Mouse (Mus musculus) mouse trophoblast stem cell (cell line): ENCODE measurements at regions not wholly inside any gene's neighbourhood (a gene's known extent, or its start where the extent isn't known, plus 50 kb on each side); places are given as distances from the start of the nearest gene placed in this dataset.

ENCODE experiments used
- in situ Hi-C, 2 experiments: fragments of 300-500 bp; cut with MseI, MboI; formaldehyde crosslinking; loops; 2 replicates in 1 of 2; 3 replicates in 1 of 2; pipeline ENCODE4 v1.15.1; 2025

- in situ Hi-C loops, result no loop called here
These were observed 136.1 kb upstream of the Zfp703 start for GRCm38 (mm10) chr8:26840745-26841680.

GRCm38 (mm10) chr8:26843714-26844113 is 133.4 kb upstream of the Zfp703 start:
- in situ Hi-C loops, result no loop called here

GRCm38 (mm10) chr8:26844132-26844808 is 132.9 kb upstream of the Zfp703 start:
- in situ Hi-C loops, result no loop called here

GRCm38 (mm10) chr8:26844809-26845143 is 132.3 kb upstream of the Zfp703 start:
- in situ Hi-C loops, result no loop called here

- in situ Hi-C loops, result no loop called here
These were observed 131.5 kb upstream of the Zfp703 start for GRCm38 (mm10) chr8:26845481-26846194.

GRCm38 (mm10) chr8:26847009-26847408 is 130.1 kb upstream of the Zfp703 start:
- in situ Hi-C loops, result no loop called here

GRCm38 (mm10) chr8:26848098-26848772 is 128.9 kb upstream of the Zfp703 start:
- in situ Hi-C loops, result no loop called here

- in situ Hi-C loops, result no loop called here
These were observed 128.0 kb upstream of the Zfp703 start for GRCm38 (mm10) chr8:26848955-26849684.

- in situ Hi-C loops, result no loop called here
These were observed 125.0 kb upstream of the Zfp703 start for GRCm38 (mm10) chr8:26851871-26852800.

- in situ Hi-C loops, result no loop called here
These were observed 124.2 kb upstream of the Zfp703 start for GRCm38 (mm10) chr8:26852921-26853320.

- in situ Hi-C loops, result no loop called here
These were observed 122.4 kb upstream of the Zfp703 start for GRCm38 (mm10) chr8:26854557-26855238.

- in situ Hi-C loops, result no loop called here
These were observed 121.9 kb upstream of the Zfp703 start for GRCm38 (mm10) chr8:26855256-26855655.

GRCm38 (mm10) chr8:26864571-26864970 is 112.6 kb upstream of the Zfp703 start:
- in situ Hi-C loops, result no loop called here

- in situ Hi-C loops, result no loop called here
These were observed 112.2 kb upstream of the Zfp703 start for GRCm38 (mm10) chr8:26864971-26865370.

GRCm38 (mm10) chr8:26868101-26868848 is 108.8 kb upstream of the Zfp703 start:
- in situ Hi-C loops, result no loop called here

GRCm38 (mm10) chr8:26868849-26869110 is 108.3 kb upstream of the Zfp703 start:
- in situ Hi-C loops, result no loop called here

GRCm38 (mm10) chr8:26871838-26872237 is 105.3 kb upstream of the Zfp703 start:
- in situ Hi-C loops, result no loop called here

- in situ Hi-C loops, result no loop called here
These were observed 104.7 kb upstream of the Zfp703 start for GRCm38 (mm10) chr8:26872382-26872781.

GRCm38 (mm10) chr8:26872815-26873214 is 104.3 kb upstream of the Zfp703 start:
- in situ Hi-C loops, result no loop called here
